Mouse (Mus musculus) testis, adult 2 months (tissue): ENCODE data around the gene Baz1b. TPM values are rescaled to one million over a fixed set of nuclear protein-coding genes. Genes with fewer than 3 reads are reported as not detected.

Source experiments
- H3K27ac ChIP-seq: fragments of 200-500 bp; 2 replicates; pipeline ENCODE4 v1.5.1; 2012; ENCODE audit warnings: low read depth, low read length; ENCODE audit not compliant: control insufficient read depth, insufficient read depth
- H3K27me3 ChIP-seq: fragments of 200-500 bp; 2 replicates; pipeline ENCODE4 v1.6.1; 2012; ENCODE audit warnings: mild to moderate bottlenecking, low read length, moderate library complexity; ENCODE audit not compliant: control insufficient read depth, insufficient read depth
- H3K36me3 ChIP-seq: fragments of 200-500 bp; 2 replicates; pipeline ENCODE4 v1.6.1; 2012; ENCODE audit warnings: mild to moderate bottlenecking, low read length; ENCODE audit not compliant: control insufficient read depth, insufficient read depth
- H3K4me1 ChIP-seq: fragments of 200-500 bp; 2 replicates; pipeline ENCODE4 v1.6.1; 2012; ENCODE audit warnings: low read length; ENCODE audit not compliant: control insufficient read depth, insufficient read depth
- H3K4me3 ChIP-seq: fragments of 200-500 bp; 2 replicates; pipeline ENCODE4 v1.5.1; 2012; ENCODE audit warnings: low read depth, mild to moderate bottlenecking, low read length, moderate library complexity, mixed read lengths; ENCODE audit not compliant: control insufficient read depth
- CTCF ChIP-seq: fragments of 200-500 bp; IDR thresholded peaks from 2 replicates; pipeline ENCODE4 v1.5.1; 2012; ENCODE audit warnings: low read depth, mild to moderate bottlenecking, inconsistent platforms, low read length, moderate library complexity; ENCODE audit not compliant: control insufficient read depth, insufficient read depth, insufficient replicate concordance
- POLR2A ChIP-seq: fragments of 200-500 bp; IDR thresholded peaks from 2 replicates; pipeline ENCODE4 v1.6.1; 2012; ENCODE audit warnings: low read depth, mild to moderate bottlenecking, inconsistent platforms, low read length, moderate library complexity; ENCODE audit not compliant: control insufficient read depth
- polyA plus RNA-seq: library from polyadenylated mRNA; depleted of rRNA; stranded (reverse); fragments of >200 nt; gene quantifications from 2 replicates; pipeline ENCODE4 v1.2.3, GENCODE M21; 2012

The Baz1b gene
- polyA plus RNA-seq, 1 experiment, result 7.7 TPM

- Histone ChIP-seq H3K27me3 (no peaks in the 10 kb centered on the region), H3K4me3 (no peak overlapping the region), H3K4me1 (no peaks in the 10 kb centered on the region), H3K36me3 (peaks cover 13% of the 10 kb centered on the region), H3K27ac (no peak overlapping the region)
- no peak for TF ChIP-seq POLR2A
- peak; percentile 40; the same call in 1 of the 2 replicates for TF ChIP-seq CTCF
These were observed 49.5 kb downstream of the Baz1b start for GRCm38 (mm10) chr5:135236571-135236970.

DNA sequence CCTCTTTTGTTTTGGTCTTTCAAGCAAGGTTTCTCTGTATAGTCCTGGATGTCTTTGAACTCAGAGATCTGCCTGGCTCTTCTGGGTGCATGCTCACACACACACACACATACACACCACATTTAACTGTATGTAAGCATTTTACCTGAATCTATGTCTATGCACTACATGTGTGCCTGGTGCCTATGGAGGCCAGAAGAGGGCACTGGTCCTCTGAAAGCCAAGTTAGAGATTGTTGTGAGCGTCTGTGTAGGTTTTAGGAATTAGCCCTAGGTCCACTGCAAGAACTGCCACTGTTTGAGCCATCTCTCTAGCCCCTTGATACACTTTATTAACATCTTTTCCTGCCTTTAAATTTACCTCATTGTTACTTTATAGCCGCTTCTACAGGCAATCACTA, 51.8 kb downstream of the Baz1b start:
- Histone ChIP-seq H3K36me3 (peaks cover 11% of the 10 kb centered on the region), H3K27ac (no peak overlapping the region), H3K4me3 (no peak overlapping the region), H3K27me3 (no peaks in the 10 kb centered on the region), H3K4me1 (no peaks in the 10 kb centered on the region)
- TF ChIP-seq CTCF (no peak), POLR2A (no peak)

DNA sequence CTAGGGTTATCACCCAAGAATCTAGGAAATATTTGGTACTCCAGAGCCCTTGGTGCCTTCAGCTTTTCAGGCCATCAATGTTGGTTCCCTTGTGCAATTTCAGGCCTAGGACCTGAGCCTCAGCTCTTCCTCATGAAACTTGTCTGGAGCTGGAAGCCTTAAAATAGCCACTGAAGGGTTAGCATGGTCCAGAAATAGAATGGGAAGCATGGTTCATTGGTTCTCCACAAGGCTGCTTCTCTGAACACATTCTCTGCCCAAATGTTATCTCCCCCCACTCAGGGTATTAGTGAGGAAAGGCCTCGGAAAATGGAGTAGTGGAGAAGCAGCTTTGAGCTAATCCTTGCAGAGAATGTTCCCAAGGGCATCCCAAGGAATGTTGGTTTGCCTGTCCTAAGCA, 54.4 kb downstream of the Baz1b start:
- Histone ChIP-seq H3K4me3 (no peak overlapping the region), H3K36me3 (peaks cover 13% of the 10 kb centered on the region), H3K27ac (no peak overlapping the region), H3K4me1 (no peaks in the 10 kb centered on the region), H3K27me3 (no peaks in the 10 kb centered on the region)
- TF ChIP-seq CTCF (no peak), POLR2A (no peak)

DNA sequence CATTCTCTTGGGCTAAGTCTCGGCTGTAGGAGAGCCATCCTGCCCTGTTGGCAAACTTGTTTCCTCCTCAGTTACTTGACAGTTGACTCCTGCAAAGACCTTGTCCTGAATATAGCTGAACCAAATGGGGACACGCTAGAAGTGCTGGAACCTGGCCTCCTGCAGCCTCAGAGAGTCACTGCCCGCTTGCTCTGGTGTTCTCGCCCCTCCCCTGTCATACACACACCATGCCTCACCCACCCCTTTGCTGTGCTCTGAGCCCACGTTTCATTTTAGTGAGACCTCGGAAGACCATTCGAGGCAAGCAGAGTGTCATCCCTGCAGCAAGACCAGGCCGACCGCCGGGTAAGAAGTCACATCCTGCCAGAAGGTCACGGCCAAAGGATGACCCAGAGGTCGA, 55.1 kb downstream of the Baz1b start:
- TF ChIP-seq CTCF, result no peak
- TF ChIP-seq POLR2A, result no peak
- Histone ChIP-seq H3K27me3 (no peaks in the 10 kb centered on the region), H3K36me3 (peaks cover 13% of the 10 kb centered on the region), H3K4me1 (no peaks in the 10 kb centered on the region), H3K27ac (no peak overlapping the region), H3K4me3 (no peak overlapping the region)

DNA sequence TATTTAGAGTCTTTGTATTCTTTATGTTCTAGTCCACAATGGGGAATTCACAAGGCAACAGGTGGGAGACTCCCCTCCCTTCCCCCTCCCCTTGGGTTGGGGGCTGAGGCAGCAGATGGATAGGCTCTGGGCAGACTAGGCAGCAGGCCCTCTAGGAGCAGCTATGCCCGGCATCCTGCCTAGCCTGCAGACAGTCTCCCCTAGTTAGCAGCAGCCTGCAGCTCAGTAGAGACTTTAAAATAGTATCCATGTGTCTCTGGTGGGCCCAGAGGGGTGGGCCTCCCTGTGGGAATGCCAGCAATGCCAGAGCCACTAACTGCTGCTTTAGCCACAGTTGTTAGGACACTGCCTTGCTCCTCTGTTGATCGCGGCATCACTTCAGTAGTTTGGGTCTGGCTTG, 55.5 kb downstream of the Baz1b start:
- Histone ChIP-seq H3K36me3 (peaks cover 10% of the 10 kb centered on the region), H3K27me3 (no peaks in the 10 kb centered on the region), H3K27ac (no peak overlapping the region), H3K4me1 (no peaks in the 10 kb centered on the region), H3K4me3 (no peak overlapping the region)
- TF ChIP-seq CTCF, result no peak
- no peak for TF ChIP-seq POLR2A

GRCm38 (mm10) chr5:135243166-135243565, 56.1 kb downstream of the Baz1b start:
- no peaks in the 10 kb centered on the region for H3K27me3 ChIP-seq

GRCm38 (mm10) chr5:135246531-135246930, 59.5 kb downstream of the Baz1b start:
- H3K27me3 ChIP-seq, result no peaks in the 10 kb centered on the region
- no peak overlapping the region for H3K27ac ChIP-seq
- TF ChIP-seq CTCF (no peak), POLR2A (no peak)
- peaks cover 1% of the 10 kb centered on the region; the same call in 1 of the 2 replicates for H3K36me3 ChIP-seq
- H3K4me3 ChIP-seq, result no peak overlapping the region
- peaks cover 20% of the 10 kb centered on the region for H3K4me1 ChIP-seq

More at GRCm38 (mm10) chr5:135243166-135243565, 56.1 kb downstream of the Baz1b start:
- Histone ChIP-seq H3K4me1 (no peaks in the 10 kb centered on the region), H3K27ac (no peak overlapping the region), H3K36me3 (peaks cover 7% of the 10 kb centered on the region; the same call in 1 of the 2 replicates), H3K4me3 (no peak overlapping the region)
- TF ChIP-seq CTCF, result no peak
- TF ChIP-seq POLR2A, result no peak

DNA sequence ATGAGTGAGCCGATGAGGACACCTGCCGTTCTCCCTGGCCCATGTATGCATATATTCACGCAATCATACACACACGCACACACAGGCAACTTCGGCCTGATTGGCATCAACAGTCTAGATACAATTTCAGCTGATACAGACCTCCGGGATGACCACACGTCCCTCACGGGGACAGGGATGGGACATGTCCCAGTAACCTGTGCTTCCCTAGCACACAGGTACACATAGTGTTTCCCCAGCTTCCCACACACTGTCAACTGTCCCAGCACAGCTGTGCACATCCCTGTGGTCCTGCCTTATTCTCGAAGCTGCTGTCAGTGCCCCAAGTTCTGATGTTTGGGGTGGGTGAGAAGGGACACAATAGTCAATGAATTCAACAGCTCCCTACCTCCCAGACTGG, 60.3 kb downstream of the Baz1b start:
- Histone ChIP-seq H3K27me3 (no peaks in the 10 kb centered on the region), H3K4me3 (no peak overlapping the region), H3K4me1 (peaks cover 20% of the 10 kb centered on the region), H3K36me3 (peaks cover 1% of the 10 kb centered on the region; the same call in 1 of the 2 replicates), H3K27ac (no peak overlapping the region)
- TF ChIP-seq CTCF, result no peak
- TF ChIP-seq POLR2A, result no peak
